Mouse (Mus musculus) left cerebral cortex, adult 18-20 months (tissue): ENCODE results near the gene Srp54b. TPM values are rescaled to one million over a fixed set of nuclear protein-coding genes. Genes with fewer than 3 reads are reported as not detected.
"Not testable (repeated sequence)": the region's sequence is repeated elsewhere in the genome, so short reads cannot be mapped to it uniquely, and the experiment has no call there.

Experiments used
- DNase-seq, 2 experiments: peaks; one replicate each; pipeline ENCODE4 v3.0.0; 2021 to 2022; ENCODE audit warnings: low spot score in 2 of 2, mixed read lengths in 1 of 2
- long read RNA-seq, 2 experiments: library from polyadenylated mRNA; stranded (forward); transcript quantifications; one replicate each; pipeline ENCODE4 v2.0.0; 2021
- total RNA-seq, 2 experiments: library from RNA; stranded (reverse); gene quantifications; 2 replicates each; pipeline ENCODE4 v1.2.3; 2021

Srp54b gene
- total RNA-seq, result 10 to 100 TPM; 49.5 to 58.1 TPM
- long read RNA-seq, experiment 1, transcript Srp54b-201 (16 exons, 3,646 nt), result major isoform, 98 of 102 reads
- long read RNA-seq, experiment 1, partial matches to known transcripts, result 1 of 102 reads
- long read RNA-seq, experiment 1, other reads (novel, unspliced or antisense), result 3 of 102 reads
- long read RNA-seq, experiment 2, transcript Srp54b-201 (16 exons, 3,646 nt), result major isoform, 79 of 82 reads
- long read RNA-seq, experiment 2, partial matches to known transcripts, result 1 of 82 reads
- long read RNA-seq, experiment 2, other reads (novel, unspliced or antisense), result 2 of 82 reads

DNA sequence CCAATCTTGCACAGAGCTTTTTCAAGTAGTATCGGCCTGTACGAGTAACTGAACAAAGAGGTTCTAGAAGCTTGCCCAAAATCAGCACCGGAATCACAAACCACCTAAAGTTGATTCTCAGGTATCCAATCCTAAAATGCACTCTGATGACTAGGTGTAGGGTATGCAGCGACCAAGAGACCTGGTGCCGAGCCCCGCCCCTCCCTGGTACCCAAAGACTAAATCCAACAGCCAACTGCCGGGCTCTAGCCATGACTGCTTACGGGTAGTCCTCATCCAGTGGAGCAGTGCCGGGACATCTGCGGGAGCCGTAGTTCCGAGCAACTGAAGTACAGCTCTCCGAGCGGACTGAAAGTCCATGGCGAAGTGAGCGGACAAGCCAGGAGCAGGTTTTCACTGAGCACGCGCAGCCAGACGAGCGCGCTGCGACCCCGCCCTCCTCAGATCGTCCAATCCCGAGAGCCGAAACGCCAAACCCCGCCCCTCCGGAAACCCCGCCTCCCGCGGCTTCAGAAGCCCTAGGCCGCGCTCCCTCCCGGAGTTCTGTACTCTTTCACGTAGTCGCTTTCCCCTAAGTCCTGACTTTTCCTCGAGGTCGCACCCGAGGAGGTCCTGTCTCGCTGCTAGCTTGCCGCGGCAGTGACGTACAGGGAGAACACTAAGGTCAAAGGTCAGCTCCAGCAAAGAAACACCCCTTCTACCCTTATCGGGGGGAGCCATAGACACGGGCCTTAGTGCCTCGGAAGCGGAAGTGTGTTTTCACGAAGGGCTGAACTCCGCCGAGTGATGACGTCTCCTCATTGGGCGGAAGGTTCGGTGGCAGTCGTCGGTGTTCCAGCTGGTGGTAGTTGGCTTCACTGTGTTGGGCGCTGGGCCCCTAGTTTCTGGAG lies at the start of gene Srp54b:
Gene Srp54b, plus strand, starts transcription at position 546 of the 890 bp plus-strand sequence.
- DNase-seq, result not testable (repeated sequence)

GRCm38 (mm10) chr12:55112616-55113015 lies 42.3 kb upstream of the Srp54b start:
- DNase-seq, result not testable (repeated sequence)

- DNase-seq, result not testable (repeated sequence)
Observed at GRCm38 (mm10) chr12:55124242-55124641, 30.7 kb upstream of the Srp54b start, which contains the start of gene Fam177a. TSS of gene Fam177a (plus strand) at chr12:55124469.

- DNase-seq, result not testable (repeated sequence)
Observed at GRCm38 (mm10) chr12:55124731-55125130, 30.2 kb upstream of the Srp54b start.

GRCm38 (mm10) chr12:55135540-55135939 lies 19.4 kb upstream of the Srp54b start:
- DNase-seq, result not testable (repeated sequence)

DNA sequence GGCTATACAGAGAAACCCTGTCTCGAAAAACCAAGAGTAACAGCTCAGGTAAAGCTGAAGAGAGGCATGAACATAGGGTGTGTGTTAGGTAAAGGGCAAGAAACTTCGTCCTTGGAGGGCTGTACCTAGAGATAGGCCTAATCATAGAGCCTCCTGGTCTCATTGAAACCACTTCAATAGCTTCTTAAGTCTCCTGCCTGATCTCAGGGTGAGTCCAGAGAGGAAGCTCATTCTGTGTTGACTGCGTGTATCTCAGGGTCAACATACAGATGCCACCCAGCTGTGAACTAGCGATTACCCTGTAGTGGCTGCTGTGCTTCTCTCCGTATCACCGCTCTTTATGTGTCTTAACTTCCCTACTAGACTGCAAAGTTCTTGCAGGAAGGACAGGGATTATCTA lies 17.0 kb upstream of the Srp54b start:
- not testable (repeated sequence) for DNase-seq

DNA sequence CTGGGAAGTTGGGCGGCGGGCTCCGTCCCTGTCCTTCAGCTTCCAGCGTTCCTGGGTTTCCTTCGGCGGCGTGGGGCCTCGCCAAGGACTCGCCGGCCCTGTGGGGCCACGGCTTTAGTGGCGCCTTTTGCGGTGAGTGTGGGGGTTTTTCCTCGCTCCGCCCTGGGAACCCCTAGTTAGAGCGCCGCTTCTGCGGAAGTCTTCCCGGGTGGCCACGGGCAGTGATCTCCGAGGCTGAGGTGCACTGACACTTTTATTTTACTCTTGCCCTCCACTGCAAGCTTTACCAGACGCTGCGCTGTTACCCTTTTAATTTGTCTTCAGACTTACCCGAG lies 512 bp downstream of the Srp54b start:
- not testable (repeated sequence) for DNase-seq

- not testable (repeated sequence) for DNase-seq
Observed at GRCm38 (mm10) chr12:55167034-55167557, 12.2 kb downstream of the Srp54b start.

DNA sequence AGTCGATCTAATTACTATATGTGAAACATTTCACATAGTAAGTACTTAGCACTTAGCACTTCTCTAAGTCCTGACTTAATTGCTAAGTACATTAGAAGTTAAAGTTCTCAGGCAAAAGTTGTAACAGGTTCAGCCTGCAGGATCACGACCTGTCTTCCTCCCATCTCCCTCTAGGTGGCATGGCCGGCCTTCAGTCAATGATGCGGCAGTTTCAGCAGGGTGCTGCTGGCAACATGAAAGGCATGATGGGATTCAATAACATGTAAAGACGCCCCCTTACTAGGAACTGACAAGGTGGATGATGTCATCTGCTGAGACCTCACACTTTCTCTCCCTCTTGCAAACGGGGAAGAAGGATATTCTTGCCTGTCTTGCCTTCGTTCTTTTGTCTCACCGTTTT lies 32.8 kb downstream of the Srp54b start:
- not testable (repeated sequence) for DNase-seq

DNA sequence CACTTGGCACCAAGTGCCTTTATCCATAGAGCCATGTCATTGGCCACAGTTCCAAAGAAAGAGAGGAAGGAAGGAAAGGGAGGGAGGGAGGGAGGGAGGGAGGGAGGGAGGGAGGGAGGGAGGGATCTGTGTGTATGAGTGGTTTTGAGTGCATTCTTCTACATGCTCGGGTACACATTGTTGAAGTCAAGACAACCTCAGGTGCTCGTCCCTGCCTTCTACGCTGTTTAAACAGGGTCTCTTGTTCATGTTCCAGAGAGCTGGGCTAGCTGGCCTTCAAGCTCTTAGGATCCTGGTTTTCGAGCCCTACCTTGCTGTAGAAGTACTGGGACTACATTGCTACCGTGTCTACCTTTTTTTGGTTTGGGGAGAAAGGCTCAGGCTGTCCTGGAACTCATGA lies 34.2 kb downstream of the Srp54b start:
- DNase-seq, result not testable (repeated sequence)

DNA sequence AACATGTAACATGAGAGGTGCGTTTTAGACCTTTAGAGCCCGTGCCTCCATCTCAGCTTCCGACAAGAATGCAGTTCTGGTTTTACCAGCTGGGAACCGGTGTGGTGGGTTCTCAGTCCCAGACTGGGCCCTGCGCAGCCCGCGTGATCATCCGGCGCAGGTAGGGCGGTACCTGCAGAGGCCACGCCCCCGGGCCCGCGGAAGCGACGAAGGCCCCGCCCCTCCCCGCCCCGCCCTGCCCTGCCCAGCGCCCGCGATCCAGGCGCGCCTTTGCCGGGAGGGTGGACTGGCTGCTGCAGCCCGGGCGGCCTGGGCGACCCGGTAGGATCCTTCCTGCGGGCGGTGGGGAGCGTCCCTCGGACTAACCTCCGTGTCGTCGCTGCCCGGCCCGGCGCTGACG lies 44.4 kb downstream of the Srp54b start, which contains the start of gene 1700047I17Rik2:
Gene 1700047I17Rik2, plus strand, starts transcription at position 287 of the 400 bp plus-strand sequence.
- DNase-seq, result not testable (repeated sequence)

DNA sequence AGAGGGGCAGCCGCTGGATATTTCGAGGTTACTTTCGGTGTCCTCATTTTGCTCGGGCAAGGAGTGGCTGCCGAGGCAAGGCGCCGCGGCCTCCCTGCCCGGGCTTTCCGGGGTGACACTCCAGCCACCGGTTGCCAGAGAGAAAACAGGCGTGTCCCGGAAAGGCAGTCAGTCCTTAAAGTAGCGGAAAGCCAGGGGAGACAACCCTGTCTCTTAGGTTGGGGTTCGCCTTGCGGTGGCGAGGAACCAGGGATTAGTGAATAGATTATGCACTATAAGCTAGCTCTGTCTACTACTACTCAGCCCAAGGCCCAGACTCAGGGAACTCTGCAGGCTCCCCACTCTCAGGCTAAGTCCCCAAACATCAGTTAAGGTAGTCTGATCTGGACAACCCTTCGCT lies 44.9 kb downstream of the Srp54b start:
- DNase-seq, result not testable (repeated sequence)

- not testable (repeated sequence) for DNase-seq
Observed at GRCm38 (mm10) chr12:55212944-55213343, 58.0 kb downstream of the Srp54b start.

- not testable (repeated sequence) for DNase-seq
Observed at GRCm38 (mm10) chr12:55229626-55230519, 75.0 kb downstream of the Srp54b start, which contains the start of gene Srp54c. TSS of gene Srp54c (plus strand) at chr12:55230168.

- not testable (repeated sequence) for DNase-seq
Observed at GRCm38 (mm10) chr12:55230520-55230861, 75.6 kb downstream of the Srp54b start.

Other genes with a start within 250 kb of the Srp54b start
- gene Gm20403, start 168.6 kb upstream of the Srp54b start, total RNA-seq, result not detected
- 1 to 10 TPM; 5.2 to 5.5 TPM for gene Baz1a, start 140.8 kb upstream of the Srp54b start, total RNA-seq
- 1 to 10 TPM; 8.2 to 8.8 TPM for gene 2700097O09Rik, start 75.0 kb upstream of the Srp54b start, total RNA-seq
- 10 to 100 TPM; 86.8 to 98.7 TPM for gene Srp54a, start 74.8 kb upstream of the Srp54b start, total RNA-seq
- gene Fam177a, start 30.6 kb upstream of the Srp54b start, total RNA-seq, result 10 to 100 TPM; 17.5 to 18.4 TPM
- gene 1700047I17Rik2, start 44.5 kb downstream of the Srp54b start, total RNA-seq, result not detected
- 10 to 100 TPM; 32.7 to 34.1 TPM for gene Srp54c, start 75.1 kb downstream of the Srp54b start, total RNA-seq
- gene 1110008L16Rik, start 144.5 kb downstream of the Srp54b start, total RNA-seq, result 1 to 10 TPM; 7.2 to 7.4 TPM
- gene Ppp2r3c, start 147.9 kb downstream of the Srp54b start, total RNA-seq, result 10 to 100 TPM; 11.4 to 13.9 TPM
- gene Psma6, start 229.1 kb downstream of the Srp54b start, total RNA-seq, result 100 to 1,000 TPM; 144 to 145 TPM